Mouse (Mus musculus): ENCODE measurements around the gene Pnma1. TPM values are rescaled to one million over a fixed set of nuclear protein-coding genes. Genes with fewer than 3 reads are reported as not detected.
A peak's percentile ranks its signal among the peaks of the same experiment; 100 is the strongest.
"Not testable (repeated sequence)": the region's sequence is repeated elsewhere in the genome, so short reads cannot be mapped to it uniquely, and the experiment has no call there.

The Pnma1 gene
- total and polyA plus RNA-seq, 3 experiments: 0.31 to 0.46 TPM; not detected in 1

- not testable (repeated sequence) for H3K9me3 ChIP-seq (replicated peaks; ENCODE audit: insufficient read depth, low read length); H3K79me2 ChIP-seq (ENCODE audit: control insufficient read depth, insufficient read depth, low read length, poor library complexity); H3K27me3 ChIP-seq (ENCODE audit: control insufficient read depth in 1 of 2, insufficient read depth in 2 of 2, low read length in 2 of 2)
- Histone ChIP-seq H3K27ac (ENCODE audit: control insufficient read depth, low read depth, low read length) (peak within 1 kb of the TSS; percentile 36), H3K9ac (ENCODE audit: control insufficient read depth, low read depth, low read length, poor library complexity, severe bottlenecking) (peak within 1 kb of the TSS; percentile 85), H3K36me3 (ENCODE audit: control insufficient read depth in 1 of 2, insufficient read depth in 2 of 2, low read length in 2 of 2) (peaks cover 0 to 19% of the 10 kb centered on the region in 2 experiments; a peak in 2 of 4 replicates), H3K4me3 (ENCODE audit: control insufficient read depth in 1 of 2, insufficient read depth in 1 of 2, low read depth in 2 of 2, low read length in 2 of 2) (peak within 1 kb of the TSS; percentile 68 to 80), H3K4me1 (ENCODE audit: control insufficient read depth in 1 of 2, insufficient read depth in 2 of 2, low read length in 2 of 2) (peaks cover 6 to 10% of the 10 kb centered on the region in 2 experiments)
- DNase-seq (ENCODE audit: low read depth, low spot score): peak; percentile 83
- TF ChIP-seq SIN3A (IDR thresholded peaks at IDR 0.05; ENCODE audit: low read length): peak; percentile 36
- peak; percentile 86 for TF ChIP-seq MXI1 (IDR thresholded peaks at IDR 0.05; ENCODE audit: low read depth, low read length)
- TF ChIP-seq USF1 (IDR thresholded peaks at IDR 0.05; ENCODE audit: low read depth, low read length): peak; percentile 91
- peak; percentile 90 for TF ChIP-seq MAX (IDR thresholded peaks at IDR 0.05; ENCODE audit: low read length)
- 0 out of 2 replicates have a peak, but pooled peaks have one; percentile 38 for TF ChIP-seq MYC (IDR thresholded peaks at IDR 0.05; ENCODE audit: low read depth, low read length)
- peak; percentile 63; the same call in 1 of the 2 replicates for TF ChIP-seq POLR2AphosphoS2 (IDR thresholded peaks at IDR 0.05; ENCODE audit: low read length)
- TF ChIP-seq POLR2A (IDR thresholded peaks at IDR 0.05; ENCODE audit: control insufficient read depth in 1 of 2, insufficient read depth in 1 of 2, low read depth in 1 of 2, low read length in 2 of 2, poor library complexity in 1 of 2): peak; percentile 46 to 71; a peak in 3 of 4 replicates
- TF ChIP-seq USF2 (IDR thresholded peaks at IDR 0.05; ENCODE audit: borderline replicate concordance in 1 of 2, insufficient read depth in 1 of 2, low read depth in 1 of 2, low read length in 2 of 2): peak in 1 of 2 experiments; percentile 67; a peak in 1 of 4 replicates
- TF ChIP-seq TCF12 (IDR thresholded peaks at IDR 0.05; ENCODE audit: low read depth, low read length): peak; percentile 39; the same call in 1 of the 2 replicates
- TF ChIP-seq NELFE (IDR thresholded peaks at IDR 0.05; ENCODE audit: low read depth, low read length): peak; percentile 73
These were observed 47.4 kb downstream of the Pnma1 start, which contains the start of gene Acot6 for GRCm38 (mm10) chr12:84100604-84101492. Gene Acot6, plus strand, starts transcription at chr12:84100654.

- no peaks in the 10 kb centered on the region for H3K27me3 ChIP-seq (ENCODE audit: control insufficient read depth in 1 of 2, insufficient read depth in 2 of 2, low read length in 2 of 2)
- no peaks in the 10 kb centered on the region for H3K9me3 ChIP-seq (replicated peaks; ENCODE audit: insufficient read depth, low read length)
- no peak for DNase-seq (ENCODE audit: low read depth, low spot score)
- peak overlapping the region in 1 of 2 experiments; percentile 80; a peak in 1 of 4 replicates for H3K4me3 ChIP-seq (ENCODE audit: control insufficient read depth in 1 of 2, insufficient read depth in 1 of 2, low read depth in 2 of 2, low read length in 2 of 2)
- H3K4me1 ChIP-seq (ENCODE audit: control insufficient read depth in 1 of 2, insufficient read depth in 2 of 2, low read length in 2 of 2): peaks cover 6 to 10% of the 10 kb centered on the region in 2 experiments
- H3K9ac ChIP-seq (ENCODE audit: control insufficient read depth, low read depth, low read length, poor library complexity, severe bottlenecking): peak overlapping the region; percentile 85; the same call in 1 of the 2 replicates
- H3K36me3 ChIP-seq (ENCODE audit: control insufficient read depth in 1 of 2, insufficient read depth in 2 of 2, low read length in 2 of 2): peaks cover 0 to 19% of the 10 kb centered on the region in 2 experiments; a peak in 2 of 4 replicates
- no peak overlapping the region for H3K27ac ChIP-seq (ENCODE audit: control insufficient read depth, low read depth, low read length)
- peak; percentile 66; the same call in 1 of the 2 replicates for TF ChIP-seq USF1 (IDR thresholded peaks at IDR 0.05; ENCODE audit: low read depth, low read length)
- no peak for TF ChIP-seq ETS1 (IDR thresholded peaks at IDR 0.05; ENCODE audit: low read depth, low read length)
- H3K79me2 ChIP-seq (ENCODE audit: control insufficient read depth, insufficient read depth, low read length, poor library complexity): peaks cover 2% of the 10 kb centered on the region; the same call in 1 of the 2 replicates
These were observed 48.2 kb downstream of the Pnma1 start for GRCm38 (mm10) chr12:84100071-84100470.

- no peak for TF ChIP-seq KAT2A (conservative IDR thresholded peaks at IDR 0.05; ENCODE audit: low read depth, low read length)
- TF ChIP-seq JUND (IDR thresholded peaks at IDR 0.05; ENCODE audit: low read depth, low read length): no peak
- TF ChIP-seq GATA1 (IDR thresholded peaks at IDR 0.05; ENCODE audit: low read depth, low read length): peak; percentile 52
- no peak for TF ChIP-seq ZC3H11A (IDR thresholded peaks at IDR 0.05; ENCODE audit: low read depth, low read length)
- 0 out of 2 replicates have a peak, but pooled peaks have one; percentile 3 for TF ChIP-seq ETS1 (IDR thresholded peaks at IDR 0.05; ENCODE audit: low read depth, low read length)
- TF ChIP-seq USF1 (IDR thresholded peaks at IDR 0.05; ENCODE audit: low read depth, low read length): no peak
- TF ChIP-seq ZMIZ1 (IDR thresholded peaks at IDR 0.05; ENCODE audit: low read depth, low read length): no peak
- TF ChIP-seq BHLHE40 (IDR thresholded peaks at IDR 0.05; ENCODE audit: borderline replicate concordance, low read depth, low read length): no peak
- TF ChIP-seq MAX (IDR thresholded peaks at IDR 0.05; ENCODE audit: low read length): 0 out of 2 replicates have a peak, but pooled peaks have one; percentile 42
- TF ChIP-seq POLR2AphosphoS2 (IDR thresholded peaks at IDR 0.05; ENCODE audit: low read length): no peak
- no peak for TF ChIP-seq MYB (IDR thresholded peaks at IDR 0.05; ENCODE audit: low read depth, low read length)
- no peak for TF ChIP-seq MAFK (IDR thresholded peaks at IDR 0.05; ENCODE audit: borderline replicate concordance, low read depth, low read length)
- Histone ChIP-seq H3K79me2 (ENCODE audit: control insufficient read depth, insufficient read depth, low read length, poor library complexity) (peaks cover 2% of the 10 kb centered on the region; the same call in 1 of the 2 replicates), H3K27me3 (ENCODE audit: control insufficient read depth in 1 of 2, insufficient read depth in 2 of 2, low read length in 2 of 2) (no peaks in the 10 kb centered on the region), H3K9me3 (replicated peaks; ENCODE audit: insufficient read depth, low read length) (no peaks in the 10 kb centered on the region), H3K9ac (ENCODE audit: control insufficient read depth, low read depth, low read length, poor library complexity, severe bottlenecking) (no peak overlapping the region), H3K4me1 (ENCODE audit: control insufficient read depth in 1 of 2, insufficient read depth in 2 of 2, low read length in 2 of 2) (peaks cover 6 to 10% of the 10 kb centered on the region in 2 experiments), H3K36me3 (ENCODE audit: control insufficient read depth in 1 of 2, insufficient read depth in 2 of 2, low read length in 2 of 2) (peaks cover 0 to 17% of the 10 kb centered on the region in 2 experiments; a peak in 2 of 4 replicates), H3K4me3 (ENCODE audit: control insufficient read depth in 1 of 2, insufficient read depth in 1 of 2, low read depth in 2 of 2, low read length in 2 of 2) (no peak overlapping the region; a peak in 1 of 4 replicates), H3K27ac (ENCODE audit: control insufficient read depth, low read depth, low read length) (no peak overlapping the region)
- DNase-seq (ENCODE audit: low read depth, low spot score): peak; percentile 59
These were observed 48.7 kb downstream of the Pnma1 start for GRCm38 (mm10) chr12:84099605-84100004.

Measured in MEL (cell line).